Mouse (Mus musculus) neural tube, embryonic 12.5 days (tissue): ENCODE measurements around the gene Chrm5. TPM values are rescaled to one million over a fixed set of nuclear protein-coding genes. Genes with fewer than 3 reads are reported as not detected.
A peak's percentile ranks its signal among the peaks of the same experiment; 100 is the strongest.

Experiments used
- ATAC-seq: fragments of 200-750 bp; cut with Nextera tagmentation; 2 replicates; pipeline ENCODE4 v1.8.0; 2017; ENCODE audit warnings: low read depth, mild to moderate bottlenecking, moderate TSS enrichment, moderate library complexity; ENCODE audit not compliant: low FRiP score
- H3K27ac ChIP-seq: fragments of 300-500 bp; sonication (generic); 2 replicates; pipeline ENCODE4 v1.5.1; 2016
- H3K27me3 ChIP-seq: fragments of 300-500 bp; sonication (generic); replicated peaks from 2 replicates; pipeline ENCODE4 v1.6.1; 2016; ENCODE audit warnings: mild to moderate bottlenecking
- H3K36me3 ChIP-seq: fragments of 300-500 bp; sonication (generic); 2 replicates; pipeline ENCODE4 v1.6.1; 2016; ENCODE audit warnings: mild to moderate bottlenecking
- H3K4me1 ChIP-seq: fragments of 300-500 bp; sonication (generic); 2 replicates; pipeline ENCODE4 v1.6.1; 2016
- H3K4me2 ChIP-seq: fragments of 300-500 bp; sonication (generic); replicated peaks from 2 replicates; pipeline ENCODE4 v1.6.1; 2016; ENCODE audit warnings: mild to moderate bottlenecking
- H3K4me3 ChIP-seq: fragments of 300-500 bp; sonication (generic); 2 replicates; pipeline ENCODE4 v1.5.1; 2016
- H3K9ac ChIP-seq: fragments of 300-500 bp; sonication (generic); 2 replicates; pipeline ENCODE4 v1.6.1; 2016; ENCODE audit warnings: mild to moderate bottlenecking
- H3K9me3 ChIP-seq: fragments of 300-500 bp; sonication (generic); 2 replicates; pipeline ENCODE4 v1.6.1; 2016; ENCODE audit warnings: mild to moderate bottlenecking
- WGBS: fragments of 180-500 bp; shearing (Covaris S2); methylation state at CpG from one replicate; pipeline ENCODE4 v1.1.7; 2016; 5-methylcytosine and 5-hydroxymethylcytosine counted together
- polyA plus RNA-seq: library from polyadenylated mRNA; unstranded; fragments of >200 nt; fragmentation: Nextera tagmentation; extraction: Ambion mirVana; gene quantifications from 2 replicates; pipeline ENCODE4 v1.2.1, GENCODE M21; 2016

The Chrm5 gene
- polyA plus RNA-seq, 1 experiment from 2014 or later = 0.11 TPM

- H3K36me3 ChIP-seq = no peaks in the 10 kb centered on the region
- H3K27ac ChIP-seq = no peak overlapping the region
- no peak overlapping the region for H3K4me2 ChIP-seq
- H3K4me1 ChIP-seq = peaks cover 5% of the 10 kb centered on the region; the same call in 1 of the 2 replicates
- no peak for ATAC-seq
- no peaks in the 10 kb centered on the region for H3K9me3 ChIP-seq
- H3K4me3 ChIP-seq = no peak overlapping the region
- no peaks in the 10 kb centered on the region for H3K27me3 ChIP-seq
- 69% methylated on average over 7 of the region's 7 CpGs for WGBS
- no peak overlapping the region for H3K9ac ChIP-seq
These were observed 17.3 kb upstream of the Chrm5 start for GRCm38 (mm10) chr2:112497851-112498250.

GRCm38 (mm10) chr2:112493539-112494260 lies 13.1 kb upstream of the Chrm5 start:
- 49% methylated on average over 11 of the region's 11 CpGs for WGBS
- H3K9me3 ChIP-seq = no peaks in the 10 kb centered on the region
- no peak overlapping the region for H3K27ac ChIP-seq
- H3K4me1 ChIP-seq = peaks cover 16% of the 10 kb centered on the region; the same call in 1 of the 2 replicates
- H3K36me3 ChIP-seq = no peaks in the 10 kb centered on the region
- H3K9ac ChIP-seq = peak overlapping the region; percentile 94
- no peaks in the 10 kb centered on the region for H3K27me3 ChIP-seq
- peak overlapping the region; percentile 71 for H3K4me3 ChIP-seq
- peak overlapping the region; percentile 72 for H3K4me2 ChIP-seq
- peak; percentile 21 for ATAC-seq

DNA sequence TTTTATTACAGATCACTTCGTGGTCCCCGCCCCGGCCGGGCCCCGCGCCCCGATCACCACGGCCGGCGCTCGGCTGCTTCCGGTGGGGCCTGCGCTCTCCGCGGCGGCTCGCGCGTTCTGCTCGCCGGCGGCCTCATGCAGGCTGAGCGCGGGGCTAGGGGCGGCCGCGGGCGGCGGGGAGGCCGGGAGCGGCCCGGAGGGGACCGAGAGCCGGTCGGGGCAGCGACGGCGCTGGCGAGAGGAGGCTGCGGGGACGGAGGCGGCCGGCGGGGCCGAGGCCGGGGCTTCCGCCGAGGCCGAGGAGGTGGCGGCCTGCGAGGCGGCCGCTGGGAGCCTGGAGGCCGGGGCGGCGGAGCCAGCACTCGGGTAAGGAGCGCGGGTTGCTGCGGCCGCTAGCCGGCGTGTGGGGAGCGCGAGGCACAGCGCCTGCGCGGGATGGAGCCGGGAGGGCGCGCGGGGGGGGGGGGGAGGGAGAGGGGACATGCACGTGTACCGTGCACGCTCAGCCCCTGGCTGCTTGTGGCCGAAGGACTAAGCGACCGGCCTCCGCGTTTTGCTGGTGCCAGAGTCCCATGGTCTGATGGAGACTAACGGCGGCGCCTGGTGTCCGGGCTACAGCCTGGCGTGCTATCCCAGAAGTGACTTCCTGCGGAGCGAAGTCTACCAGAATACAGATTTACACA lies 12.4 kb upstream of the Chrm5 start, which contains the start of gene Aven:
Gene Aven (plus strand): TSS at position 109 of the 683 bp plus-strand sequence.
- Histone ChIP-seq H3K27me3 (no peaks in the 10 kb centered on the region), H3K9me3 (no peaks in the 10 kb centered on the region), H3K9ac (peak within 1 kb of the TSS; percentile 94), H3K36me3 (no peaks in the 10 kb centered on the region), H3K4me3 (peak within 1 kb of the TSS; percentile 71), H3K4me1 (peaks cover 16% of the 10 kb centered on the region; the same call in 1 of the 2 replicates), H3K4me2 (peak within 1 kb of the TSS; percentile 72), H3K27ac (peak within 1 kb of the TSS; percentile 94)
- ATAC-seq = peak; percentile 96
- under 1% methylated on average over 81 of the region's 87 CpGs for WGBS

DNA sequence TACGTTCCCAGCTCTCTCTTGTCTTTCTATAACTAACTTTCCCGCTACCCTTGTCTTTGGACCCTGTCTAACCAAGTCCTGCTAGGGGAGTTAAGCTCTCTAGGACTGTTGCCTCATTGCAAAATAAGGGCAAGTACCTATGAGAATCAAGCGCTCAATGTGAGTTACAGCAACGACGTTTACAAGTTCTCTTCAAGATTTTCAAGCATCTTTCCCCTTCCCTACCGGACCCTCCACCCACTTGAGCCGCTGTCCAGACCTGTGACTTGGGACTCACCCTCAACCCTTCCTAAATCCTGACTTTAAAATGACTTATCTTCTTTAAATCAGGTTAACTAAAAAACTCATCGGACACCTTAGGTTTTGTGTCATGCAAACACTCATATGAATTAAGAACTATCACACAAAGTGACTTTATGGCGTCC lies 11.9 kb upstream of the Chrm5 start:
- H3K4me3 ChIP-seq = peak overlapping the region; percentile 71
- no peaks in the 10 kb centered on the region for H3K36me3 ChIP-seq
- 9% methylated on average over 9 of the region's 9 CpGs for WGBS
- H3K4me2 ChIP-seq = peak overlapping the region; percentile 72
- no peaks in the 10 kb centered on the region for H3K27me3 ChIP-seq
- peaks cover 16% of the 10 kb centered on the region; the same call in 1 of the 2 replicates for H3K4me1 ChIP-seq
- H3K27ac ChIP-seq = peak overlapping the region; percentile 94
- H3K9me3 ChIP-seq = no peaks in the 10 kb centered on the region
- peak overlapping the region; percentile 94 for H3K9ac ChIP-seq
- ATAC-seq = peak; percentile 10

- peaks cover 16% of the 10 kb centered on the region; the same call in 1 of the 2 replicates for H3K4me1 ChIP-seq
- no peaks in the 10 kb centered on the region for H3K27me3 ChIP-seq
- H3K9me3 ChIP-seq = no peaks in the 10 kb centered on the region
- no peak for ATAC-seq
- no peak overlapping the region for H3K9ac ChIP-seq
- WGBS = 64% methylated on average over 5 of the region's 5 CpGs
- no peak overlapping the region for H3K4me2 ChIP-seq
- H3K4me3 ChIP-seq = no peak overlapping the region
- H3K36me3 ChIP-seq = no peaks in the 10 kb centered on the region
- no peak overlapping the region for H3K27ac ChIP-seq
These were observed 11.1 kb upstream of the Chrm5 start for GRCm38 (mm10) chr2:112491629-112492028.

- H3K36me3 ChIP-seq = no peaks in the 10 kb centered on the region
- no peak overlapping the region for H3K9ac ChIP-seq
- H3K4me3 ChIP-seq = no peak overlapping the region
- peaks cover 16% of the 10 kb centered on the region; the same call in 1 of the 2 replicates for H3K4me1 ChIP-seq
- no peaks in the 10 kb centered on the region for H3K27me3 ChIP-seq
- no peaks in the 10 kb centered on the region for H3K9me3 ChIP-seq
- WGBS = 75% methylated on average over 11 of the region's 11 CpGs
- no peak overlapping the region for H3K27ac ChIP-seq
- H3K4me2 ChIP-seq = no peak overlapping the region
- no peak for ATAC-seq
These were observed 10.1 kb upstream of the Chrm5 start for GRCm38 (mm10) chr2:112490483-112491196.

GRCm38 (mm10) chr2:112484886-112485285 lies 4.3 kb upstream of the Chrm5 start:
- Histone ChIP-seq H3K4me3 (no peak overlapping the region), H3K4me1 (no peaks in the 10 kb centered on the region), H3K27me3 (no peaks in the 10 kb centered on the region), H3K9ac (no peak overlapping the region), H3K27ac (no peak overlapping the region), H3K9me3 (no peaks in the 10 kb centered on the region), H3K36me3 (no peaks in the 10 kb centered on the region), H3K4me2 (no peak overlapping the region)
- no peak for ATAC-seq
- WGBS = 90% methylated on average over 2 of the region's 2 CpGs

DNA sequence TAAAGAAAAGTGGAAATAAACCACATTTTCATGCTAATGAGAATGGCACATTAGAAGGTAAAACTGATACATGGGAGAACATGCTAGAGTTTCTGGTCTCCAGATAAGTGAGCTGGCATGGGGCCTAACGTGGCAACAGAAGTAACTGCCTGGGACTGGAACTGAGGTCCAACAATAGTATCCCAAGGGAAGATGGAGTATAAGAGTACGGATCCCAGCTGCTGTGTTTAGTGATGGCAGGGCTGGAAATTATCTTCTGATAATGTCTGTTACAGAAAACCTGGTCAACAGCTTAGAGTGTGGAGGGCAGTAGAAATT lies 2.7 kb upstream of the Chrm5 start:
- Histone ChIP-seq H3K27me3 (no peaks in the 10 kb centered on the region), H3K9me3 (no peaks in the 10 kb centered on the region), H3K9ac (no peak overlapping the region), H3K27ac (no peak overlapping the region), H3K4me3 (no peak overlapping the region), H3K4me1 (no peaks in the 10 kb centered on the region), H3K36me3 (no peaks in the 10 kb centered on the region), H3K4me2 (no peak overlapping the region)
- WGBS = 71% methylated on average over 2 of the region's 2 CpGs
- no peak for ATAC-seq

GRCm38 (mm10) chr2:112482533-112483333 lies 2.2 kb upstream of the Chrm5 start:
- 77% methylated on average over 5 of the region's 5 CpGs for WGBS
- no peaks in the 10 kb centered on the region for H3K4me1 ChIP-seq
- H3K36me3 ChIP-seq = no peaks in the 10 kb centered on the region
- ATAC-seq = no peak
- no peaks in the 10 kb centered on the region for H3K27me3 ChIP-seq
- H3K27ac ChIP-seq = no peak overlapping the region
- H3K9me3 ChIP-seq = no peaks in the 10 kb centered on the region
- H3K9ac ChIP-seq = no peak overlapping the region
- no peak overlapping the region for H3K4me2 ChIP-seq
- no peak overlapping the region for H3K4me3 ChIP-seq

DNA sequence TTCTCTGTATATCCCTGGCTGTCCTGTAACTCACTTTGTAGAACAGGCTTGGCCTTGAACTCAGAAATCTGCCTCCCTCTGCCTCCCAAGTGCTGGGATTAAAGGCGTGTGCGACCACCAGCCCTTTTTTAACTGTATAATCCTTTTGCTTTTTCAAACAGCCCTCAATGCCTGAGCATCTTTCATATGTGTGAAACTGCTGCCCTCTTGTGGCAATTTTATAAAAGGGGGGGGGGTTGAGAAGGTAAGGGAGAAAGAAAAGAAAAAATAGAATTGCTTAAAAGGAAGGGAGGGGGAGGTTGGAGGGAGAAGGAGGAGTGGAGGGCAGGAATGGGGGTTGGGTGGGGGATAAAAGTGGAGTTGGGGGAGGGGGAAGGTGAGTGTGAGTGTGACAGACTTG lies 995 bp upstream of the Chrm5 start:
- Histone ChIP-seq H3K4me2 (no peak overlapping the region), H3K36me3 (no peaks in the 10 kb centered on the region), H3K9ac (no peak overlapping the region), H3K4me3 (no peak overlapping the region), H3K4me1 (no peaks in the 10 kb centered on the region), H3K9me3 (no peaks in the 10 kb centered on the region), H3K27me3 (no peaks in the 10 kb centered on the region), H3K27ac (no peak overlapping the region)
- WGBS = 2% methylated on average over 2 of the region's 2 CpGs
- ATAC-seq = peak; percentile 64; the same call in 1 of the 2 replicates

DNA sequence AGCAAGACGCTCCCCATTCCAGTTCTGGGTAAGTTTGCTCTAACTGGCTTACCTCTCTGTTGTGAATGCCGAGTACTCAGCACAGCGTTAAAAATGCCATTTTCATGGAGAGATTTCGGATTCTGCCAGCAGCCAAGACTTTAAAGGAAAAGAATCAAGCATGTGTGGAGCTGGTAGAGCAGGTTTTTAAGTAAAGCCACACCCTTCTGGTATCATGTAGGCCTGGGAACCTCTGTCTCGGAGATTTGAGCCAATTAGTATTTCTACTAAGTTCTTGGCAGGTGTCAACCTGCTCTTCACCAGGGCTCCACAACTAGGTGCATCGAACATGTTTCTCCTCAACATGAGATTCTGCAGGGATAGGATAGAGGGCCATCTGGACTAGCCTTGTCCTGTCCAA lies 4.0 kb downstream of the Chrm5 start:
- Histone ChIP-seq H3K4me2 (no peak overlapping the region), H3K27ac (no peak overlapping the region), H3K27me3 (no peaks in the 10 kb centered on the region), H3K4me1 (no peaks in the 10 kb centered on the region), H3K4me3 (no peak overlapping the region), H3K9me3 (no peaks in the 10 kb centered on the region), H3K36me3 (no peaks in the 10 kb centered on the region), H3K9ac (no peak overlapping the region)
- 84% methylated on average over 6 of the region's 6 CpGs for WGBS
- ATAC-seq = no peak
